10 mouse cellular contexts compared by ENCODE assay signal in the genomic region with DNA sequence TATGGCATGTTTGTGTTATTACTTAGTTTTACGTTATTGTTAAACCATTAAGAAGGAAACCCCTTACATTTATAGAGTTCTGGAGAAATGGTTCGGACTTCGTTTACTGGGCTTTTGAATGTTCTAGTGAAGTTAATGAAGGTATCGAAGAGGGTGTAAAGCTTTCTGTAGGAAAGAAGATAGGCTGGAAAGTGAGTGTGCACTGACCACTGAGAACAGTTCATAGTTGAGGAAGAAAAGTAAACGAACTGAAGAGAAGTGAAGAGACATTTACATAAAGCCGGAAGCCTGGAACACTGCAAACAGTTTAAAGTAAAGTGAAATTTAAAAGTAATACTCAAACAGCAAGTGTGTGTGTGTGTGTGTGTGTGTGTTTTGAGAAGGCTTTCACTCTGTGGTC. TPM values are rescaled to one million over a fixed set of nuclear protein-coding genes. Genes with fewer than 3 reads are reported as not detected.
DNase-seq lines count a peak whose midpoint lies in the region; ATAC-seq and TF ChIP-seq lines count a peak whose summit lies in the region.
"Had no signal": no experiment of that assay in that cellular context is flagged by ENCODE, and none has a peak within 500 bp of the region (broad histone marks: within the 10 kb centered on the region; RNA-seq: fewer than 3 reads in every experiment).

No protein-coding gene starts in this region.

- 0 out of 2 replicates have a peak overlapping the region, but pooled peaks have one; percentile 13 for H3K4me3 ChIP-seq in heart, embryonic 13.5 days
- H3K4me3 ChIP-seq in spleen, adult 2 months (ENCODE audit: extremely low read depth, insufficient read depth, insufficient read length) = peak overlapping the region; percentile 30
- H3K4me3 ChIP-seq in liver, embryonic 11.5 days (ENCODE audit: low read depth, low read length) = peak overlapping the region; percentile 34
- H3K4me3 ChIP-seq in stomach, postnatal 0 days (ENCODE audit: low read depth, low read length) = no peak overlapping the region

- no peaks in the 10 kb centered on the region for H3K9me3 ChIP-seq in heart, embryonic 13.5 days
- no peaks in the 10 kb centered on the region for H3K9me3 ChIP-seq in liver, embryonic 11.5 days (ENCODE audit: control insufficient read depth, low read length)
- H3K9me3 ChIP-seq in stomach, postnatal 0 days (ENCODE audit: control insufficient read depth, low read length) = no peaks in the 10 kb centered on the region
- H3K9me3 ChIP-seq: neural tube, embryonic 12.5 days had no signal

- TF ChIP-seq POLR2A in spleen, adult 2 months (IDR thresholded peaks at IDR 0.05; ENCODE audit: low read depth, low read length) = no peak

- DNase-seq in heart, postnatal 36 days = no peak
- DNase-seq in spleen, adult 2 months (ENCODE audit: low read depth in 1 of 2, low spot score in 2 of 2) = no peak
- DNase-seq in spleen, postnatal 14 days (ENCODE audit: low spot score in 2 of 2) = no peak
- no peak for DNase-seq in liver, embryonic 11.5 days (ENCODE audit: low spot score)
- no peak for DNase-seq in stomach, postnatal 0 days (ENCODE audit: low spot score)
- no peak for DNase-seq in urinary bladder, postnatal 25 days (ENCODE audit: low spot score)
- no peak for DNase-seq in cerebellum, adult 11 months
- DNase-seq: thymus, adult 18-20 months had no signal

- no peak overlapping the region for H3K27ac ChIP-seq in heart, embryonic 13.5 days (replicated peaks)
- peak overlapping the region; percentile 38 for H3K27ac ChIP-seq in spleen, adult 2 months (ENCODE audit: insufficient read depth, low read length)
- no peak overlapping the region for H3K27ac ChIP-seq in liver, embryonic 11.5 days (ENCODE audit: low read depth, low read length)
- no peak overlapping the region for H3K27ac ChIP-seq in stomach, postnatal 0 days (replicated peaks)
- H3K27ac ChIP-seq: neural tube, embryonic 12.5 days had no signal

- no peak for ATAC-seq in heart, embryonic 13.5 days (ENCODE audit: extremely low read depth, insufficient number of reproducible peaks, low FRiP score, low TSS enrichment)
- no peak for ATAC-seq in liver, embryonic 11.5 days (replicated peaks; ENCODE audit: low FRiP score)
- no peak for ATAC-seq in stomach, postnatal 0 days (ENCODE audit: low FRiP score, low TSS enrichment)

- 78% methylated on average over 6 of the region's 6 CpGs for WGBS in heart, embryonic 13.5 days
- 38% methylated on average over 6 of the region's 6 CpGs for WGBS in spleen, adult 2 months
- WGBS in liver, embryonic 11.5 days = 56% methylated on average over 6 of the region's 6 CpGs
- 40% methylated on average over 6 of the region's 6 CpGs for WGBS in stomach, postnatal 0 days

- no peak for TF ChIP-seq CTCF in spleen, adult 2 months (IDR thresholded peaks at IDR 0.05; ENCODE audit: extremely low read depth, insufficient read depth, insufficient read length, insufficient replicate concordance)
- no peak for TF ChIP-seq CTCF in stomach, postnatal 0 days (IDR thresholded peaks at IDR 0.05; ENCODE audit: low read depth)

- intact Hi-C loops in heart, postnatal 36 days (cut with DNase I) = loop anchor here (10.0 kb wide), 2 partner anchors 192 to 378 kb away; partner anchors contain the start of gene Fbxo11

- peaks cover 11% of the 10 kb centered on the region for H3K4me1 ChIP-seq in heart, embryonic 13.5 days
- H3K4me1 ChIP-seq in spleen, adult 2 months (ENCODE audit: control insufficient read depth, insufficient read depth, insufficient read length) = peaks cover 3% of the 10 kb centered on the region
- peaks cover 29% of the 10 kb centered on the region for H3K4me1 ChIP-seq in liver, embryonic 11.5 days (replicated peaks; ENCODE audit: control insufficient read depth, insufficient read depth, low read length)
- no peaks in the 10 kb centered on the region for H3K4me1 ChIP-seq in stomach, postnatal 0 days (replicated peaks; ENCODE audit: control insufficient read depth, insufficient read depth)
- H3K4me1 ChIP-seq: neural tube, embryonic 12.5 days had no signal

- TF ChIP-seq EP300 in stomach, postnatal 0 days (optimal IDR thresholded peaks at IDR 0.05) = no peak

- H3K36me3 ChIP-seq in heart, embryonic 13.5 days = no peaks in the 10 kb centered on the region
- H3K36me3 ChIP-seq in spleen, adult 2 months (ENCODE audit: control insufficient read depth, insufficient read depth, low read length) = no peaks in the 10 kb centered on the region
- H3K36me3 ChIP-seq in liver, embryonic 11.5 days (ENCODE audit: control insufficient read depth, insufficient read depth, low read length) = no peaks in the 10 kb centered on the region
- H3K36me3 ChIP-seq in stomach, postnatal 0 days (ENCODE audit: control insufficient read depth, insufficient read depth, low read length) = no peaks in the 10 kb centered on the region
- H3K36me3 ChIP-seq: neural tube, embryonic 12.5 days had no signal

- peak overlapping the region; percentile 45 for H3K4me2 ChIP-seq in heart, embryonic 13.5 days
- H3K4me2 ChIP-seq in liver, embryonic 11.5 days = peak overlapping the region; percentile 66
- H3K4me2 ChIP-seq in stomach, postnatal 0 days (replicated peaks; ENCODE audit: low read depth) = peak overlapping the region; percentile 24; the same call in 1 of the 2 replicates

- H3K9ac ChIP-seq in heart, embryonic 13.5 days = peak overlapping the region; percentile 58
- peak overlapping the region; percentile 38 for H3K9ac ChIP-seq in liver, embryonic 11.5 days (ENCODE audit: low read depth, low read length)
- no peak overlapping the region for H3K9ac ChIP-seq in stomach, postnatal 0 days (ENCODE audit: low read length)

- H3K27me3 ChIP-seq in heart, embryonic 13.5 days (replicated peaks) = no peaks in the 10 kb centered on the region
- no peaks in the 10 kb centered on the region for H3K27me3 ChIP-seq in spleen, adult 2 months (ENCODE audit: control insufficient read depth, insufficient read depth, low read length)
- no peaks in the 10 kb centered on the region for H3K27me3 ChIP-seq in liver, embryonic 11.5 days (replicated peaks; ENCODE audit: control insufficient read depth, insufficient read depth, low read length)
- no peaks in the 10 kb centered on the region for H3K27me3 ChIP-seq in stomach, postnatal 0 days (ENCODE audit: control insufficient read depth, insufficient read depth, low read length)
- H3K27me3 ChIP-seq: neural tube, embryonic 12.5 days had no signal

RNA-seq across cellular contexts. Expression of gene Foxn2, which starts 2.1 kb away (rescaled TPM):
- polyA plus RNA-seq in heart, embryonic 13.5 days (2015; fragmentation: Nextera tagmentation; extraction: Ambion mirVana) = 8.2 and 9.0 TPM in 2 replicates
- 1 to 10 TPM; 8.7 to 9.9 TPM for total RNA-seq in heart, postnatal 36 days (2021)
- polyA plus RNA-seq in spleen, adult 2 months (2012; rRNA removed) = 5.3 and 7.0 TPM in 2 replicates
- 15.0 and 15.3 TPM in 2 replicates for polyA plus RNA-seq in liver, embryonic 11.5 days (2014; fragmentation: Nextera tagmentation; extraction: Ambion mirVana)
- 8.2 and 8.6 TPM in 2 replicates for polyA plus RNA-seq in stomach, postnatal 0 days (2015; fragmentation: Nextera tagmentation; extraction: Ambion mirVana)
